Mouse (Mus musculus) myocyte (in vitro differentiated cells): Measurements from ENCODE around the gene Ralgapa2.

Experiments used
- MYOD1 ChIP-seq, 3 experiments: IDR thresholded peaks; one replicate each; pipeline ENCODE4 v1.6.1; 2011; ENCODE audit warnings: control low read depth in 2 of 3, low read depth in 2 of 3, mild to moderate bottlenecking in 2 of 3, moderate library complexity in 1 of 3; ENCODE audit not compliant: insufficient read length in 2 of 3, control insufficient read depth in 1 of 3
- MYOG ChIP-seq, 3 experiments: IDR thresholded peaks; one replicate each; pipeline ENCODE4 v1.6.1; 2011; ENCODE audit warnings: control low read depth in 2 of 3, low read depth in 2 of 3, mild to moderate bottlenecking in 2 of 3; ENCODE audit not compliant: insufficient read length in 2 of 3, control insufficient read depth in 1 of 3, insufficient read depth in 1 of 3
- POLR2A ChIP-seq: IDR thresholded peaks from one replicate; pipeline ENCODE4 v1.6.1; 2011; ENCODE audit warnings: low read depth, mild to moderate bottlenecking, control low read depth, moderate library complexity; ENCODE audit not compliant: insufficient read length

DNA sequence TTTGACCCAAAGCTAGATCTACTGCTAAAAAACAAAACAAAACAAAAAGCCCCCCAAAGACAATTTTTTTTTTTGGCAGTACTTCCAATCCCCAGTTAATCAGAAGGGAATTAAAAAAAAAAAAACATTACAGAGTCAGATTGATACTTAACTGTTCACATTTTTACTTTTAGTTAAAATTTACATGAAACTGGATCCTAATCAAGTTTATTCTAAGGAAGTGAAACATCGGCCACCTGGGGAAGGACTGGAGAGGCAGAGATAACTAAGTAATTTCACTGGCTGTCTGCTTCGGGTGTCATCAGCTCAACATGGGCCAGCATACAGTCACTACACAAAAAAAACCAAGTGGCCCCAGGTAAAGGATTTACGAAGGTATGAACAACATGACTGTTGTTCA is 201.4 kb downstream of the Ralgapa2 start:
- no peak for TF ChIP-seq POLR2A
- TF ChIP-seq MYOD1 (IDR thresholded peaks at IDR 0.05; ENCODE audit: control insufficient read depth in 1 of 3, insufficient read length in 2 of 3, low read depth in 2 of 3), result no peak
- TF ChIP-seq MYOG (IDR thresholded peaks at IDR 0.05; ENCODE audit: control insufficient read depth in 1 of 3, insufficient read depth in 1 of 3, insufficient read length in 2 of 3, low read depth in 2 of 3), result no peak
